Mouse (Mus musculus): Measurements from ENCODE around the gene Otogl.

DNA sequence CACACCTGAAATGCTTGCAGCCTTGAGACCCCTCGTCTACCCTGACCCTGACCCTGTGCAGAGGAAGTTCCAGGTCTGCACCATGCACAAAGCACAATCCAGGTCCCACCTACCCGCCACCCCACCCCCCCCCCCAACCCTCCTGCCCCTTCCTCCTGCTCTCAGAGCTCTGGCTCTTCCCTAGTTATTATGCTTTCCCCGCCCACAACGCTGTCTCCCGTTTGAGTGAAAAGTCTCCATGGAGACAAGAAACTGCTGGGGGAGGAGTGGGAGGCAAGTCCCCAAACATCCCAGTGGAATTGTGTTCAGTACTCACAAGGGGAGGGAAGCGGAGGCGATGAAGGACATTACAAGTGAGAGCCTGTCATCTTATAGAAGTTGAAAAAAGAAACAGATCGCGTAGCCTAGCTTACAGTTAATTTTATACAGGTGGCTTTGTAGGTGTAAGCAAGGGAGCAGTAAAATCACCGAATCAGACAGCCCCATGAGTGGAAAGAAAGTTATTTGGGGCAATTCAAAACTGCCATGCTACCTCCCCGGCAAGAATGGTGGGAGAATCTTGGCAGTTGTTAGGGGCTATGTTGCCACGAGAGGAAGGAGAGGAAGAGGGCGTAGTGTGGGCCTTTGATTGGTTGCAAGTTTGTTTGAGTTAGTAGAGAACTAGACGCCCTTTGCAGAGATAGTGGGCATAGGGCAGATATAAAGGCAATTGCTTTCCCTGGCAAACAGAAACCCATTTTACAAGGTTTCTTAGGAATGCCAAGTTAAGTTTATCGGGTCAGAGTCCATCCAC lies 159.4 kb downstream of the Otogl start:
- TF ChIP-seq POLR2A (IDR thresholded peaks at IDR 0.05; ENCODE audit: borderline replicate concordance, control insufficient read depth, low read depth, low read length) (no peak), CTCF (IDR thresholded peaks at IDR 0.05; ENCODE audit: control insufficient read depth, insufficient read depth, low read length) (no peak)
